Mouse (Mus musculus) left cerebral cortex, adult 11 months (tissue): ENCODE data around the gene Gm17374.
"Not testable (repeated sequence)": the region's sequence is repeated elsewhere in the genome, so short reads cannot be mapped to it uniquely, and the experiment has no call there.

Experiments
- DNase-seq: peaks from one replicate; pipeline ENCODE4 v3.0.0; 2022; ENCODE audit warnings: low spot score

Gene Gm17374

GRCm38 (mm10) chr2:140151743-140152142 lies at the start of gene Gm17374:
TSS of gene Gm17374 (plus strand) at chr2:140152043.
- not testable (repeated sequence) for DNase-seq

DNA sequence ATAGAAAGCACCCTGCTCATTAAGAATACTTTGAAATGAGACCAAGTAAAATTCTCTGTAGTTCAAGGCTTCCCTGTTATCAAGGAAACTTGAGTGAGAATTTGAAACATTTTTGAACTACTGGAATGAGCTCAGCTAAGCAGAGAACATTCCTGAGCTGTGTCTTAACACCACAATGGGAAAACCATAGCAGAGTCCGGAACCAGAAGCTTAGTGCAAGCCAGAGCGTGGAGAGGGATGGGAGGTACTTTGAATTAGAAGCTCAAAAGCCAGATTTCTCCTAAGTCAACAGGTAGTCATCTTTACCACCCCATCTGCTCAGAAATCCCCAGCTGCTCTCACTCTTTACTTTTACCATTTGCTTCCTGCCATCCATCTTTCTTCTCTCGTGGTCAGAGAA lies 46.9 kb upstream of the Gm17374 start:
- DNase-seq = no peak

DNA sequence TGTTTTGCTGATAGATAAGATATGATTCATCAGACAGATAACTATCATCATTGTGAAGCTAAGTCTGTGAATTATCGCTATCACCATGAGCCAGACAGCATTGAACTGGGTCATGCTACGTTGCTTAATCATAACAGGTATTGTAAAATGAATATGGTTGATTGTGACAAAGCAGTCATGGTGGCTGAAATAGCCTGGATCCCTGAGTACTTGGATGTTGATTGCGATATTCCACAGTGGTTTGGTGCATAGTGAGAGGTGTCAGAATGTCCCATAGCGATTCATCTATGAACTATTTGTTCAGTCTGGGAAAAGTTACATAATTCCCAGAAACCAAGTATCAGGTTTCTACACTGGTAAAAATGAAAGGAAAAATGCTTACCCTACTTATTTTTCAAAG lies 44.2 kb upstream of the Gm17374 start:
- no peak for DNase-seq

- no peak for DNase-seq
These were observed 42.9 kb upstream of the Gm17374 start for GRCm38 (mm10) chr2:140108945-140109344.

- DNase-seq = peak; percentile 17
These were observed 38.0 kb upstream of the Gm17374 start for GRCm38 (mm10) chr2:140113851-140114250.

DNA sequence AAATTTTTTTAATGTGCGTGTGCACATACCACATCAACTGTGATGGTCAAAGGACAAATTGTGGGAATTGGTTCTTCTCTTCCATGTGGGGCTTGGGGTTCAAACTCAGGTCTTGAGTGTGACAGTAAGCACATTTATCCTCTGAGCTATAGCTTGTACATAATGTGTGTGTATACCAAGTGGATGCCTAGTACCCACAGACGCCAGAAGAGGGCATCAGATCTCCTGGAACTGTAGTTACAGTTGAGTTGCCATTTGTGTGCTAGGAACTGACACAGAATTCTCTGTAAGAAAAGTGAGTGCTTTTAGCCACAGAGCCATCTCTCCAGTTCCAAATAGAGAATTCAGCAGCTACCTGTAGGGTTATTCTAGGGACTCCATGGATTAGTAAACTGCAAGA lies 26.3 kb upstream of the Gm17374 start:
- no peak for DNase-seq

GRCm38 (mm10) chr2:140159186-140159730 lies 7.4 kb downstream of the Gm17374 start:
- DNase-seq = no peak

GRCm38 (mm10) chr2:140163351-140163854 lies 11.6 kb downstream of the Gm17374 start:
- no peak for DNase-seq

DNA sequence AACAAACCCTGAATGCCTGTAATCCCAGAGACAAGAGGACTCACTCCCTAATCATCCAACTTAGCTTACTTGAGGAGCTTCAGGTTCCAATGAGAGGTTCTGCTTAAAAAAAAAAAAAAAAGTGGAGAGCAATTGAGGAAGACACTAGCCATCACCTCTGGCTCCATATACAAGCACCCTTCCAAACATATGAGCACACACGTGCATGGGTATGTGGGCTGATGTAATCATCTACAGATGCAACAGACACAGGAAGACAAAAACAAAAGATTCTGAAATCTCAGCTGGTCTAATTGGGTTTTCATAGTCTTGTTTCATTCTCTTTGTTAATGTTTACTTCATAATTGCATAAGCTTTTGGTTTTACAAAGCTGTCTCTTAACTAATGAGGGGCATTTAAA lies 17.2 kb downstream of the Gm17374 start:
- DNase-seq = no peak

- DNase-seq = peak; percentile 93
These were observed 18.4 kb downstream of the Gm17374 start, which contains the start of the genes Esf1 and Ndufaf5 for GRCm38 (mm10) chr2:140170127-140170802. TSS of gene Esf1 (minus strand) at chr2:140170564. TSS of gene Ndufaf5 (plus strand) at chr2:140170649.

GRCm38 (mm10) chr2:140170803-140171553 lies 19.1 kb downstream of the Gm17374 start:
- no peak for DNase-seq

DNA sequence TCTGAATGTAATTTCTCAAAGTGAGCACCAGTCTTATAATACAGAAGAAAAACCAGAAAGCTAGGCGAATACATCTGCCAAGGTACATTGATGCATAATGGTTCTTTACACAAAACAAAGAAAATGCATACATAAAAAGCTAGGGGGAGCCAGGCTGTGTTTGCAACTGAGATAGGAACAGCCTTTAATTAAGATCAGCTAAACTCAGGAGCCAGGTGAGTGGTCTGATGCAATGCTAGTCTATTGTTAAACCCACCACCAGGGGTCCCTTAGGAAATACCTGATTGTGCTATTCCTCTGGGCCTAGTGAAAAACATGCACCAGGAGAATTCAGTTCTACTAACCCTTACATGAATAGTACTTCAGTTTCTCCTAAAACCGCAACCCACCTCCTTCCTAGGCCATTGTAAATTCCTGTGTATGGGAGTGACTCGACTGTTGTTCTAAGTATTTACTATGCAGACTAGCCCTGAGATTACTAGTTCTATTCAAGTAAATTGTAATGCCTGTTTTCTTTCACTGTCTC lies 33.9 kb downstream of the Gm17374 start:
- DNase-seq = not testable (repeated sequence)

- DNase-seq = no peak
These were observed 48.9 kb downstream of the Gm17374 start for GRCm38 (mm10) chr2:140200713-140201112.

GRCm38 (mm10) chr2:140202573-140202972 lies 50.7 kb downstream of the Gm17374 start:
- peak; percentile 24 for DNase-seq
